Mouse (Mus musculus) adrenal gland, postnatal 36 days (tissue): ENCODE results near the gene Det1. TPM values are rescaled to one million over a fixed set of nuclear protein-coding genes. Genes with fewer than 3 reads are reported as not detected.
A peak's percentile ranks its signal among the peaks of the same experiment; 100 is the strongest.

ENCODE experiments used
- DNase-seq, 2 experiments: peaks; one replicate each; pipeline ENCODE4 v3.0.0; 2021; ENCODE audit warnings: mixed read lengths in 1 of 2
- microRNA-seq: library from miRNA; unstranded; fragments of <30 nt; microRNA quantifications from one replicate; pipeline ENCODE4 v1.2.0, GENCODE M21; 2021
- total RNA-seq, 2 experiments: library from RNA; stranded (reverse); gene quantifications; 2 replicates each; pipeline ENCODE4 v1.2.3; 2021

The Det1 gene
- total RNA-seq, 2 experiments from 2014 or later: 11.5 to 15.5 TPM

- DNase-seq: peak; percentile 57 to 60
Observed at GRCm38 (mm10) chr7:78787793-78788380, 59.2 kb downstream of the Det1 start.

- peak; percentile 79 to 83 for DNase-seq
Observed at GRCm38 (mm10) chr7:78785906-78786305, 61.2 kb downstream of the Det1 start.

- DNase-seq: peak; percentile 90 to 93
Observed at GRCm38 (mm10) chr7:78782639-78783581, 64.2 kb downstream of the Det1 start, which contains the start of the genes Mrps11 and Mrpl46. Gene Mrps11, plus strand, starts transcription at chr7:78783119. Gene Mrpl46, minus strand, starts transcription at chr7:78783531.

- no peak for DNase-seq
Observed at GRCm38 (mm10) chr7:78778741-78779140, 68.3 kb downstream of the Det1 start.

Small RNA genes lying within 50 kb of the gene (microRNA-seq; reads per million reads assigned to microRNA genes)
- gene Mir7-2: 42.5 reads per million, percentile 42 among the genes with 10 or more reads in this experiment

Other genes with a start within 250 kb of the Det1 start
- 10 to 100 TPM; 19.8 to 37.4 TPM for gene Ntrk3, start 109.3 kb downstream of the Det1 start, total RNA-seq
- 100 to 1,000 TPM in 1 of 2 experiments, 10 to 100 TPM in 1; 95.7 to 122 TPM for gene Mrps11, start 64.1 kb downstream of the Det1 start, total RNA-seq
- 10 to 100 TPM; 37.2 to 41.0 TPM for gene Mrpl46, start 63.7 kb downstream of the Det1 start, total RNA-seq
- gene Aen, start 48.6 kb upstream of the Det1 start, total RNA-seq: 10 to 100 TPM; 37.8 to 39.2 TPM
- gene Isg20, start 66.2 kb upstream of the Det1 start, total RNA-seq: 10 to 100 TPM in 1 of 2 experiments, 1 to 10 TPM in 1; 7.0 to 11.2 TPM
- gene Acan, start 206.2 kb upstream of the Det1 start, total RNA-seq: 10 to 100 TPM in 1 of 2 experiments, under 1 TPM in 1; 0.72 to 15.2 TPM